Mouse (Mus musculus): ENCODE results near the gene Nlrx1.

The Nlrx1 gene

GRCm38 (mm10) chr9:44268027-44268360 lies 405 bp downstream of the Nlrx1 start:
- DNase-seq (ENCODE audit: low spot score): peak; percentile 89

GRCm38 (mm10) chr9:44267319-44268026 lies 926 bp downstream of the Nlrx1 start:
- no peak for DNase-seq (ENCODE audit: low spot score)

- no peak for DNase-seq (ENCODE audit: low spot score)
Measured at GRCm38 (mm10) chr9:44266478-44267226, 1.7 kb downstream of the Nlrx1 start.

- no peak for DNase-seq (ENCODE audit: low spot score)
Measured at GRCm38 (mm10) chr9:44261388-44261787, 7.0 kb downstream of the Nlrx1 start.

- DNase-seq (ENCODE audit: low spot score): no peak
Measured at GRCm38 (mm10) chr9:44259014-44259413, 9.4 kb downstream of the Nlrx1 start.

GRCm38 (mm10) chr9:44256213-44256612 lies 12.2 kb downstream of the Nlrx1 start:
- DNase-seq (ENCODE audit: low spot score): no peak

GRCm38 (mm10) chr9:44255136-44255521 lies 13.3 kb downstream of the Nlrx1 start:
- DNase-seq (ENCODE audit: low spot score): no peak

GRCm38 (mm10) chr9:44254508-44255135 lies 13.8 kb downstream of the Nlrx1 start:
- DNase-seq (ENCODE audit: low spot score): no peak

- no peak for DNase-seq (ENCODE audit: low spot score)
Measured at GRCm38 (mm10) chr9:44253441-44253840, 15.0 kb downstream of the Nlrx1 start.

GRCm38 (mm10) chr9:44251314-44251713 lies 17.1 kb downstream of the Nlrx1 start, which contains the start of gene Pdzd3:
Pdzd3 (minus strand) TSS chr9:44251471.
- DNase-seq (ENCODE audit: low spot score): no peak

- no peak for DNase-seq (ENCODE audit: low spot score)
Measured at GRCm38 (mm10) chr9:44250445-44250844, 18.0 kb downstream of the Nlrx1 start.

GRCm38 (mm10) chr9:44249181-44250146 lies 18.9 kb downstream of the Nlrx1 start:
- no peak for DNase-seq (ENCODE audit: low spot score)

- DNase-seq (ENCODE audit: low spot score): no peak
Measured at GRCm38 (mm10) chr9:44247907-44248306, 20.5 kb downstream of the Nlrx1 start.

- DNase-seq (ENCODE audit: low spot score): no peak
Measured at GRCm38 (mm10) chr9:44243621-44244020, 24.8 kb downstream of the Nlrx1 start.

- DNase-seq (ENCODE audit: low spot score): no peak
Measured at GRCm38 (mm10) chr9:44241418-44241817, 27.0 kb downstream of the Nlrx1 start.

- DNase-seq (ENCODE audit: low spot score): no peak
Measured at GRCm38 (mm10) chr9:44240911-44241310, 27.5 kb downstream of the Nlrx1 start.

- no peak for DNase-seq (ENCODE audit: low spot score)
Measured at GRCm38 (mm10) chr9:44240399-44240798, 28.0 kb downstream of the Nlrx1 start, which contains the start of gene Ccdc153. Ccdc153 (plus strand) TSS chr9:44240676.

- no peak for DNase-seq (ENCODE audit: low spot score)
Measured at GRCm38 (mm10) chr9:44239447-44239846, 29.0 kb downstream of the Nlrx1 start.

GRCm38 (mm10) chr9:44238501-44239190 lies 29.8 kb downstream of the Nlrx1 start:
- no peak for DNase-seq (ENCODE audit: low spot score)

- DNase-seq (ENCODE audit: low spot score): no peak
Measured at GRCm38 (mm10) chr9:44237128-44237527, 31.3 kb downstream of the Nlrx1 start.

GRCm38 (mm10) chr9:44236601-44237000 lies 31.8 kb downstream of the Nlrx1 start:
- DNase-seq (ENCODE audit: low spot score): no peak

Data from ovary, postnatal 10 days (tissue).